Mouse (Mus musculus) lung, adult 18-20 months (tissue): ENCODE measurements at regions not wholly inside any gene's neighbourhood (a gene's known extent, or its start where the extent isn't known, plus 50 kb on each side); places are given as distances from the start of the nearest gene placed in this dataset.
A peak's percentile ranks its signal among the peaks of the same experiment; 100 is the strongest.

Experiments
- DNase-seq, 2 experiments: peaks; one replicate each; pipeline ENCODE4 v3.0.0; 2022; ENCODE audit warnings: mixed read lengths in 2 of 2

DNA sequence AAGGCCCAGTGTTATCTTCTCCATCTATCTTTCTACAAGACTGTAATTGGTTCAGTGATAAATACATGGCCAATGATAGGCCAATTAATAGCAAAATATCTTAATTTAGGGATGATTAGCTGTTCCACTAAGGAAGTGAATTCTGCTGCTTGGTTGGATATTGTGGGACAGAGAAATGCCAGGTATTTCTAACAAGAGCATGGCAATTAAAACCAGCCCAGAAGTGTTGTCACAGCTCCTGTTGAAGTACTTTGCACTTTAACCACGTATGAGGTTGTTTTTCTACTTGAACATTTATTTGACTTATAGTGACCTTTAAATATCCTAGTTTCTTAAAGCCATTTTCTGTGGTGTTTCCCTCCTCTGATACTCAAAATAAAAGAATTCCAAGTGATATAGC is 65.7 kb upstream of the Acsl4 start:
- DNase-seq = no peak

DNA sequence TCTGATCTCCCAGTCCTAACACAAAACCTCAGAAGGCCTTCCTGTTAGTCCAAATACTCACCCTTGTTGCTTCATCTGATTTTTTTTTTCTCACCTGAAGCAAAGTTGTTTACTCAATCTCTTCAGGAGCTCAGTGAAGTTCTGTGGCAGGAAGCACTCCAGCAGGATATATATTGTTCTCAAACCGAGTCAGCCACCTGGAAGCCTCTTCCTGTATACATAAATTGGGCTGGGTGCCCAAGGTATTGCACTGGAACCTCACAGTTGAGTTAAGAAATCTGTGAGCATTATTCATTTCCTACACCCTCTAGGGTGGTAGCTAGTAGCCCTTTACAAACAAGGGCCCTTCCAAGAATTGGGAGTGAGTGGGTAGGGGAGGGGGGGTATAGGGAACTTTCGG is 73.8 kb upstream of the Acsl4 start:
- peak; percentile 29 to 69 for DNase-seq

DNA sequence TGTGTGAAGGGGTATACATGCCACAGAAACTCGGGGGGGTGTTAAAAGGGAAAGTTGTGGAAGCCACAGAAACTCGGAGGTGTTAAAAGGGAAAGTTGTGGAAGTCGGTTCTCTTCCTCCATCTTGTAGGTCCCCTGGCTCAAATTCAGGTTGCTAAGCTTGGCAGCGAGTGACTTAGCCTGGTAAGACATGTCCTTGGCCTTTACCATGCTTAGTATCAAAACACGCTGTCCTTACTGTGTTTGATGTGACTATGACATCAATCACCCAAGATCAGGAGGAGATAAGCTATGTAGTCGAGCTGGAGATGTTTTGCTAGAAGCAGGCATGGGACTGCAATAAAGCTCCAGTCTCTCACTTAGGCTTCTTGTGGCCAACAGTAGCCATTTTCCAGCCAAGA is 74.4 kb upstream of the Acsl4 start:
- no peak for DNase-seq

DNA sequence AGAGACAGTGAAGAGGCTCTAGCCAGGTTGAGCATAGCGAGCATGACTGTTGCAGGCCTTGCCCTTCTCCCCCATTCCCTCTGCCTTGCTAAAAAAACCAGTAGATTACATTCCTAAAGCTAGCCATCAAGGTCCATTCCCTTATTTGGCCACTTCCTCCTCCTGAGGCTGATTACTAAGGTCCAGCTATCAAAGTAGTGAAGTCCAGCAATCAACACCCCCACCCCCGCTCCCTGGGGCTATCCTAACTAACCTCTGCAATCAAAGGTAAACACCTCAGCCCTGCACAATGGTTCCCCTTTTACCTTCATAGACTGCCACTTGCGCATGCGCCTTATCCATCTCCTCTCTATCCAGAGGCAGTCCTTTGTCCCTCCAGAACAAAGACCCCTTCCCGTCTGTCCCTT is 77.5 kb upstream of the Acsl4 start:
- peak; percentile 26 to 39 for DNase-seq

DNA sequence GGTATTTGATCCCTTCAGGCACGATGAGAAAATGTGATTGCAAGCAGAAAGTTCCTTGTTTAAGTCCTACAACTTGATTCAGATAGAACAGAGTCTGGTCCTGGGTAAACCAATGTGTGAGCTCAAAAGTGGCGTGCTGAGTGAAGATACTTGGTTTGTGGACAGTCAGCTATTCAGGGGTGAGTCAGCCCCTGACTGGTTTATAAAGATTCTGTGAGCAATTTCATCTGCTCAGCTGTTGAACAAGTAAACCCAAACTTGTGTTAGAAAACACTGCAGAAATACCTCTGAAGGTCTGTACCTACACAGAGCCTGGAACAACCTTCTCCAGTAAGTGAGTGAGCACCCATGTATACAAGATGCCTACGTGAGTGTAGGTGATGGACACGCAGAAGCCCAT is 78.1 kb upstream of the Acsl4 start:
- no peak for DNase-seq

DNA sequence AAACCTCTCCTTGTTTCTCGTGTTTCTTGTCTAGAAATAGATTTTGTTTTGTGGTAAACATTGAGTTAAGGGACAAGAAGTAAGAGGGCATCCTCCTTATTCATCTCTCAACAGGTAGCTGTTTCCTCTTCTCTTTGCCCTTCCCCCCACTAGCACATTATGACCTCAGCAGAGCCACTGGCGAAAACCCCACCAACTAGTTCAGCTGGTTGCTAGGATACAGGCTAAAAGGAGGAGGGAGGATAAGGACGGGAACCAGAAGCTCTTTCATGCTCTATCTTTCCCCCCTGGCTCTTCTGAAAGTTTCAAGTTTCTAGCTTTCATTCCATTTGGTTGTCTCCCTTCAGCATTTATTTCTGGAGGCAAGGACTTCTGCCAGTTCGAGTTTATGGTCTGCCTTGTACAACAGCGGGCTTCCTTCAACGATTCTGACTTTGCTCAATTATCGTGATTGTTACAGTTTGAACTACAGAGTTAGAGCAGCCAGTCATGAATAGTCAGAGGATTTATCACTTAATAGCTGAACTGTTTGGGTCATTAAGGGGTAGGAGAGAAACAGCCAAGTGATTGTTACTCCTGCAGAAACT is 78.8 kb upstream of the Acsl4 start:
- peak; percentile 8 to 39 for DNase-seq

DNA sequence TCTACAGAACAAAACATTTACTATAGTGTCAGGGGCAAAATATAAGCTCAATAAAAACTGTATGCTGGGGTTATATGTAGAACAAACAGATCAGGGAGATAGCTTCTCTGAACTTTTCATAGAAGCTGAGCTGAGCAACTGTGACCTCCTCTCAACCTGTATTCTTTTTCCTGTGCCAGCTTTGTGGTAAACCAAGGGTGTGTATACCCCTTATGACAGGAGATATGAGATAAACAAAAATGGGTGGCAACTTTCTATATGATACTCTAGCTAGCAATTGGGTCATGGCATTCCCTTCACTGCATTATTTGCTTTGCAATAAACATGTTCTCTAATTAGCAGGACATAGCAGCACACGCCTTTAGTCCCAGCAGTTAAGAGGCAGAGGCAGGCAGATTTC is 79.7 kb upstream of the Acsl4 start:
- no peak for DNase-seq

DNA sequence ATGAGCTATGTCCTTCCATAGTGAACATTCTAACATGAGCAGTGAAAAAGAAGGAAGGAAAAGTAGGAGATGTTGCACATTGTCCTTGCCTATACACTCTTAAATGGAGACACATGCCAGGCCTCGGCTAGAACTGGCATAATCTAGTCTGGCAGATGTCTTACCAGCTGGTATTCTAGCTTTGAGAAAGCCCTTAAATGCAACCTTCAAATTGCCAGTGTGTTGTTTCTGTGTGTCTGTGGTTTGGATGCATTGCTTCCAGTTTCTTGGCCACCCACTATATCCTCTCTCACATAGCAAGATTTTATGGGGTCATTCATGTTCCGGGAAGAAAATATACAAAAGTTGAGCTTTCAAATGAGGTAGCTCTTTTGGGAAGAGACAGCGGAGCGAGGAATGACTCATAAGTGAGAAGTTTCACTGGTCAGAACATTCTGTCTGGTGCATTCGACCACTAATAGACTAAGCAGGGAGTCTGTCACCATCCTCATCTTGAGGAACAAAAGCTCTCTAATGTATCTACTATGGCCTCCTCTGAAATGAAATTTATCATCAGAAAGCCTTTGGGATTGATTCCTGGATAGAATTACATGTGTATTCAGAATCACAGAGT is 91.0 kb upstream of the Acsl4 start:
- no peak for DNase-seq

DNA sequence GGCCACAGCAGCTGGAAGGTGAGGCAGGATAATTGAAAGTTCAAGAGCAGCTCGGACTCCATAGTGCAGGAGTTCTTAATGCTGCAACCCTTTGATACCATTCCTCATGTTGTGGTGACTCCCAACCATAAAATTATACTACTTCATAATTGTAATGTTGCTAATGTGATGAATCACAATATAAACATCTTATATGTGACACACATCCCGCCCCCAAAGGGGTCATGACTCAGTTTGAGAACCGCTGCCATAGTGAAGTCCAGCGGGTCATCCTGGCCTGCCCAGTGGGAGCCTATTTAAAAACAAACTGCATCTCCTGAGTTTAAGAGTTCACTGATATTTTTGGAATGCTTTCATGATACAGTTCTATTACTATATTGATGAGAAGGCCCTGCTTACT is 97.7 kb upstream of the Acsl4 start:
- no peak for DNase-seq

DNA sequence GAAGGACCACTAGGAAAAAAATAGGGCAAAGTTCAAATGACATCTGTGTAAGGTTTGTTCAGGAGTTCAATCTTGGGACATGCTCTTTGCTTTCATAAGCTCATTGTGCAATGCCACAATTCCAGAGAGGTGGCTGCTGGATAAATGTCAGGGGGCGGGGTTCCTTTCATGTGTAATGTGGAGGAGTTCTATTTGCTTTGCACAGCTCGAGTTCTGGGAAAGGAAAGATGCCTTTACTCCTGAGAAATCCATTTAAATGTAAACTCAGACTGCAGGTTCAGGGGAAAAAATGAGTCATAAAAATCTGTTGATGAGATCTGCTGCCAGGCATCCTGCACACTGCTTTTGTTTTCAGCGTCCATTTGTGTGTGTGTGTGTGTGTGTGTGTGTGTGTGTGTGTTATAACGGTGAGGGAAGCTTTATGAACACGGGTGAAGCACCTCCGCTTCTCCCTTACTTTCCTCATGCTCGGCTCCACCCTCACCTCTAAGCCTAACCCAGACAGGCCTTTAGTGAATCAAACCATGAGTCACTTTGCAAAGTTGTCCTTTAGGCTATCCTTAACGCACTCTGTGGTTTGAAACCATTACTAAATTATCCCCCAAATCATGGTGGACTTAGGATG is 99.9 kb upstream of the Acsl4 start:
- peak; percentile 66 to 84 for DNase-seq

DNA sequence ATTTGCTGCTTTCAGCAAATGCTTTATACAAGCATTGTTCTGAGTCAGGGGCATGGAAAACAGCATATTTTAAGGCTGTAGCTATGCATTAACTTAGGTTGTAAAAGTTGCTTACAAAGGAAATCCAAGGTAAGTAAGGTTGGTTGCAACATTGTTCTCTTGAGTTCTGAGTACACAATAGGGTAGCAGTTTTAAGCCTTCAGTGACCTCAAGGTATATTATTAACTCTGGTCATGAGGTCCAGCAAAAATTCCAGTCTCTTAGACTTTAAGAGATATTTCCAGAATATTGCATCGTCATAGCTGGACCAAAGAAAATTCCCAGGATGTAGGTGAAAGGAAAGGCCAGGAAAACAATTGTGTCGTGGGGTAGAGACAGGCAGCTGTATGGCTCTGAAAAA is 110.8 kb upstream of the Acsl4 start:
- no peak for DNase-seq

DNA sequence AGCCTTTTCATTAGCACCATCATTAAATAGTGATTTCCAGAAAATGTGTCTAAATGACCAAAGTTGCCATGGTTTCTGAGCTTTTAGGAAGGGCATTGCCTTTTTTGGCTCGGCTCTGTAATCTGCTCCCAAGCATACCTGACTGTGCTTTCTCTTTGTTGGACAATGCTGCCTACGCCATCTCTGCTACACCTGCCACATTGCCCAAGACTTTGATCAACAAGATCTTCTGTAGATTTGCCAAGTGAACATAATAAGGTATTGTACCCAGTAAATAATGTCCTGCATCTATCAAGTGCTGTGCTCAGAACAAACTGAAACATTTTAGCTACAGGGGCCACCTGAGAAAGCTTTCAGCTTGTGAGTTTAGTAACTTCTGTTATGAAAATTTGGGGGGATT is 114.6 kb upstream of the Acsl4 start:
- no peak for DNase-seq

DNA sequence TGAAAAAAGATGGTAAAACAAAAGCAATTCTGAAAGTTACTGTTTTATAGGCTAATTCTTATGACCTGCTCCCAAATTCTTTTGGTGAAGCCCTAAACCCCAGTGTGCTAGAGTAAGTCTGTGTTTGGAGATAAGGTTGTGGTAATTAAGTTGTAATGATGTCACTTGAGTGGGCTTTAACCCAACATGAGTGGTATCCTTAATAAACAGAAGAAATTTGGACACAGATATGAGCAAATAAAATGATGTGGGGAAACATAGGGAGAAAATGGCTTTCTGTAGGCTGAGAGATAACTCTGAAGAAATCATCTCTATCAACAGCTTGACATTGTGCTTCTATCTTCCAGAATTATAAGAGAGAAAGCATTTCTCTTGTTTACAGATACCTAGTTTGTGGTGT is 117.1 kb upstream of the Acsl4 start:
- DNase-seq = no peak

DNA sequence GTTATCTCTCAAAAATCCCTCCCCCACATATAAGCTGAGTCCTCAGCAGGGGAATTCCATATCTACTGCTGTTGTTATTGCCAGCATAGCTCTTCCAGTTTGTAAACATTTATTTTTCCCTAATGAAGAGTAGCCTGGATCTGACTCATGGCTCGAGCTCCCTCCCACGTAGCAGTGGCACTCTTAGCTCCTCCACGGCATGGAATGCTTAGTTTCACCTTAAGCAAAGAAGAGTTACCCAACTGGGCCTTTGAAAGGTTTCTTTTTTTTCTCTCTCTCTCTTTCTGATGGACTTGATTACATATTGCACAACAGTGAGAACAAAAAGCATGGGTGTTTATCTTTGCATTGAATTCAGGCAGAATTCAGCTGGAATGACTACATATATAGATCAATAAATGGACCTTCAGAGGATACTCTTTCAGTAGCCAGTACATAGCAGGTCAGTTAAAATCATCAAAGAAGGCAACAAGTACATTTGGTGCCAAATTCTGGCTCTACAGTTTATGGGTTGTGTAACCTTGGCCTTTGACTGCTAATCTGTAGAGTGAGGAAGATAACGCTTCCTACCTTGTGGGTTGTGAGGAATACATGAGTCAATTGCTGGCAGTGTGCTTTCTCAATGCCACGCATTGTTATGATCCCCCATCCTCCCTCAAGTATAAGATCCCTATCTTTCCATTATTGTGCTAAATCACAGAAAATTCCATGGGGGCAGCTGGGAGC is 126.2 kb upstream of the Acsl4 start:
- DNase-seq = peak; percentile 52 to 56

DNA sequence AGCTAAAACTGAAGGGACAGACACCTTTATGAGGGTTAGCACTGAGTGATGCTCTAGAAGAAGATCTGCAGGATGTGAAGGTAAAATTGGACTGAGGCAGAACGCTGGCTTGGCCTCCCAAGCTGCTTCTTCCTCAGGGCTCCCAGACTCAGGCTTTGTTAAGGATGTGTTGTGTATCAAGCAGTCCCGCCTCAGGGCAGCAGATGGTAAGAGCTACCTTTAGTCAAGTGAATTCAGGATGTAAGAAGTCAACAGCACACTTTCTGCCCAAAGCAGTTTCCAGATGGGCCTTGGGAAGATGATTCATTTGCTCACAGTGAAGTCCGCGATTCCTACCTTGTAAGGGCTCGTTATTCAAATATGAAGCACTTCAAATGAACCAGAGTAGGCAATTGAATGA is 126.9 kb upstream of the Acsl4 start:
- DNase-seq = no peak

DNA sequence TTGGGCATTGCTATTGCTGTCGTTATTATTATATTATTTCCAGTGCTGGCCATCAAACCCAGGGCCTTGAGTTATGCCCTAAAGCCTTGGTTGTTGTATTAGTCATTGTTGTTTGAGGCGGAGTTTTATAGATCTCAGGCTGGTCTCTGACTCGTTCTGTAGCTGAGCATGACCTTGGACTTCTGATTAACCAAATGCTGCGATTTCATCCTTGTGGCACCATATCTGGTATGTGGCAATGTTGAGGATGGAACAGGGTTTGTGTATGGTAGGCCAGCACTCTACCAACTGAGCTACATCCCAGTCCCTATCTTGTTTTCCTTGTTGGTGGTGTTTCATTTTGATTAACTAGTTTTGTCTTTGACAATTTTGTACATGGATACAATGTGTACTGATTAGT is 130.7 kb upstream of the Acsl4 start:
- no peak for DNase-seq

DNA sequence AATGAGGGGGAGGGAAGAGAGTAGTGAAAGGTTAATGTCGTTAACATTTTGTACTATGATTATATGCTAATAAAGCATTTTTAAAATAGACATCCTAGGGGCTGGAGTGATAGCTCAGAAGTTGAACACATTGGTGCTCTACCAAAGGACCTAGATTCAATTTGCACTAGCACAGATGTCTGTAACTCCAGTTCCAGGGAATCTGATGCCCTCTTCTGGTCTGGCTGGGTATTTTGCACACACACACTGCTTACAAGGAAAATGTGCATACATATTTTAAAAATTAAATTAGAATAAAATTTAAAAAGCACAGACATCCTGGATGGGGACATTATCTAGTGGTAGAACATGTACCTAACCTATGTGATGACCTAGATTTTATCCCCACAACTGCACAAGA is 136.6 kb upstream of the Acsl4 start:
- DNase-seq = peak; percentile 14 to 51

DNA sequence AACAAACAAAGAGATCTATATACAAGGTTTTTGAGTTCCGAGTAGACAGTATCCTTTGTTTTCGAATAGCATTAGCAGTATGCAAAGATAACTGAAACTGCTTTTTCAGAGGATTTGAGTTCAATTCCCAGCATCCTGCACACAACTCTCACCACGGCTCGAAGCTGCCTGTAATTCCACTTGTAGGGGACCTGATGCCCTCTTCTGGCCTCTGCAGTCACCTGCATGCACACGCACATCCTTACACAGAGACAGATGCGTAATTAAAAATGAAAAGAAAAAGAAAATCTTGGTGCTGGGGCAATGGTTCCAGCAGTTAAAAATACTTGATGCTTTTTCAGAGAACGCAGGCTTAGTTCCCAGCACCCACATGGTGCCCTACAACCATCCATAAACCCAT is 139.6 kb upstream of the Acsl4 start:
- no peak for DNase-seq

DNA sequence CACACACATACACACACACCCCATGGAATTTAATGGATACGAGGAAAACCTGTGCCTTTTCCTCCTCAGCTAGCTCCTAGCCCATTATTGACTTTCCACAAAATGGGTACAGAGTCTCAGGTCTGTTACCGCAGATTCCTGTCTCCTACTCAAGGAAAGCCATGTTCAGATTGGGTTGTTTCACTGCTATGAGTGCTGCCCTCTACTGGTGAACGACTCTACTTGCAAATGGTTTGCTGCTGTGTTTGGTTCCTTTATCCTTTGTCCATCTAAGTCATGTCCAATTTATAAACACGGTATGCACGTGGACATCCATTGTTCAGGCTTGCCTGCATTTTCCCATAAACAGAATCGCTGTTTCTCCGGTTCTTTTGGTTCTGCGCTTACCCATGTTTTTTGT is 144.4 kb upstream of the Acsl4 start:
- peak in 1 of 2 experiments; percentile 34 for DNase-seq

DNA sequence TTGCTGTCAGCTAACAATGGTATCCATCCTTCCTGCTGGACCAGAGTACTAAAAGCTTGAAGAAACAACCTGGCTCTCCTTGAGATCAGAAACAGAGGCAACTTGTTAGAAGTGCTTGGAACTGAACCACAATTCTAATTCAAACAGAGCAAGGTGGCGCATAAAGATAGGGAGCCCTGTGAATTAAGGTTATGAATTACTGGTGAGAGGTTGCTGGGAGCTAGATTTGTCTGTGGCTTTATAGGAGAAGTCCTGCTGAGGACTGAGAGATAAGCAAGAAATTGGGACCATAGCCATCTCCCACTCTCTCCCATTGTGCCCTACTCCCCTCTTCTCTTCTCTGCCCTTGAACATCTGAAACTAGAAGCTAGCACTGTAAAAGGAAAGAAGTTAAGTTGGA is 145.2 kb upstream of the Acsl4 start:
- DNase-seq = no peak

DNA sequence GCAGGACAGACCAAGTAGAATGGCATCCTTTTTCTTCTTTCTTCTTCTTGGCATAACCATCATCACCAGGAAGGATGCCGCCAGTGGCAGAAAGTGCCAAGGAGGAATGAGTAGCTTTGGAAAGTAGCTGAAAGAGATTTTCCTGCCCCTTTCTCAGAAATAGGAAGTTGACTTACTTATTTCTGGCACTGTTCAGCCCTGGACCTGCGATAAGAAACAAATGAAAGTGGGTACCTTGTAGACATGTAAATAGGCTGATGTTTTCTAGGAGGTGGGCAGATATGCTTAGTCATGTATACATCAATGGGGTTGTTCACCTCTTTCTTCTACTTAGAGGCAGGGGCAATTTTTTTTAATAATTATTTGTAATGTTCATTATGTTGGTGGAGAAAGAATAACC is 145.3 kb upstream of the Tmem164 start:
- no peak for DNase-seq

DNA sequence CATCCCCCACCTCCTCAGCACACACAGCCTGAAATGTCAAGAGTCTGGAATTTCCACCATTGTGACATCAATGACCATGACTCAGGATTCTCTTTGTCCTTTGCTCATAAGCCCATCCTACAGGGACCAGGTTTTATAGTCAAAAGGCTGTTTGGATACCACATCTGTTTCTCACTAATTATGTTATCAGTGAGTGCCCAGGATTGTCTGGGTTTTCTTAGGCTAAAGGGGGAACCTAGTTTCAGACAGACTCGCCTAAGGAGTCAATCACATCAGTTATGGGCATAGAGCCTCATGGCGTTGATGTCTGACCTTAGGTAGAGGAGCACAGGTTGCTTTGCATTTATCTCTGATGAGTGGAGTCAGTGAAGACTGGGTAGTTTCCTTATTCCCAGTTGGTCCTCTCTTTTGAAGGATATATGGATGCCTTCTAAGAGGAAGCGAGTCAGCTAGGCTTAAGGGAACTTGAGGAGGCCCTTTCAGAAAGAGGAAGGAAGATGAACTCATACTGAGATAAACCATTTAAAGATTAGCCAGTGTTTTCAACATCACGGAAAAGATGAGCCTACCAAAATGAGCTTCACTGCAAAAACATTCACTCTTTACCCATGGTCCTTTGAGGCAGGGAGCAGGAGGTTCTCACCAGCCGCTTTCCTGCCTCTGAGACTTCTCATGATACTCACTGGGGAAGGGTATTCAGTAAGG is 143.8 kb upstream of the Tmem164 start:
- DNase-seq = no peak

DNA sequence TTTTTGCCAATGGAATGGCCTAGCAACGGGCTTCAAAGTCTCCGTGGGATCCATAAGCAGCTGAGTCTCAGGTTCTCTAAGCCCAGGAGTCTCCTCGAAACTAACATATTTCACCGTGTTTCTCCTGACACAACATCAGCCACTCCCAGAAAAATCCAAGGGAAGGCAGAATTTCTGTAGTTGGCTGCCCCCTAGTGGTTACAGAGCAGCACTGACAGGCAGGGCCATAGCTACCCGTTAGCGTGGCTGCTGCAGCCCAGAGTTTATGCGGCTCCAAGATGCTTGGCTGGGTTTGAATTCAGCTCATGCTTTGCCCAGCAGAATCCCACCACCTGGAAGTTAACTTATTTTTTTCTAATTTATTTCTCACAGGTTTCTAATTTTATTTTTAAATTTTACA is 140.9 kb upstream of the Tmem164 start:
- peak; percentile 37 to 65 for DNase-seq

DNA sequence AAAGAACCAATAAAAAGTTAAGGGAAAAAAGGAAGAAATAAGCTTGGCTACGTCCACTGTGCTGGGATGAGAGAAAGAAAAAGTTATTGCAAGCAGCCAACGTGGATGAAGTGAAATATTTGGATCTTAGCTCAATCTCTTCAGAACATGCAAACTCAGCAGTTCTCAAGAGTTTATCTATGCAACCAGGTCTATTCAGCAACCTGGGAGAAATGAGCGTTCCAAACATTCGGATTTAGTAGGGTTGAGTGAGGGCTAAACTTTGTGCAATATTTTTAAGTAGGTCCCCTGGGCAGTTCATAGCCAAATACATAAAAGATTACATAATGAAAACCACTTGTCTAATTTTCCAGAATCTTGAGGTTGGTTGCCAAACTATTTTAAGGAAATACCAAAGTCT is 129.0 kb upstream of the Tmem164 start:
- DNase-seq = no peak
